Mouse (Mus musculus) cortical plate, adult 2 months (tissue): ENCODE data around the gene 1700001C19Rik.

Experiments used
- CTCF ChIP-seq: fragments of 200-500 bp; IDR thresholded peaks from 2 replicates; pipeline ENCODE4 v1.5.1; 2011; ENCODE audit warnings: mild to moderate bottlenecking, control low read depth, low read length; ENCODE audit not compliant: insufficient read depth; ENCODE audit errors: extremely low read depth
- POLR2A ChIP-seq: fragments of 200-500 bp; IDR thresholded peaks from 2 replicates; pipeline ENCODE4 v1.6.1; 2011; ENCODE audit warnings: mild to moderate bottlenecking, low read length, control low read depth; ENCODE audit not compliant: insufficient read depth; ENCODE audit errors: extremely low read depth

DNA sequence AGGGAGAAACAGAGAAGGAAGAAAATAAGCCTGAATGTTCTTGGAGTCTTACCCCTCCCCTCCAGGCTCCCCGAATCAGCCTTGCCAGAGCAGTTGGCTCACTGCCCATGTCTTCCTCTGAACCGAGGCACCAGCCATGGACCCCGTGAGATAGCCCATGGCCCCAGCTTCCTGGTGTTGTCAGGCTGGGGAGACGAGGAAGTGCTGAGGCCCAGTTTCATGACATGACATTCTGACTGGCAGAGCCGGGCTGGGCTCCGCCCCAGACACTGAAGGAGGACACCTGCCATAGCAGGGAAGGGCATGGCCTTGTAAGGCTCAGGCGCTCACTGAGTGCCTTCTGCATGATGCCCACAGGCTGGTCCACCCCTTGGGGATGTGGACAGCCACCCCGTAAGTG lies 17.5 kb upstream of the 1700001C19Rik start:
- no peak for TF ChIP-seq CTCF
- no peak for TF ChIP-seq POLR2A
